Mouse (Mus musculus): ENCODE results near the gene Olfr346. TPM values are rescaled to one million over a fixed set of nuclear protein-coding genes. Genes with fewer than 3 reads are reported as not detected.

Gene Olfr346
- not detected in 2 replicates for polyA plus RNA-seq (2012; rRNA removed)

GRCm38 (mm10) chr2:36685488-36685887 is at the start of gene Olfr346:
Gene Olfr346, plus strand, starts transcription at chr2:36685788.
- TF ChIP-seq POLR2A (IDR thresholded peaks at IDR 0.05; ENCODE audit: control insufficient read depth, extremely low read depth, insufficient read depth, low read length, poor library complexity) (no peak), CTCF (IDR thresholded peaks at IDR 0.05; ENCODE audit: borderline replicate concordance, control insufficient read depth, extremely low read depth, insufficient read depth, low read length, poor library complexity) (no peak)
- H3K4me3 ChIP-seq (ENCODE audit: control insufficient read depth, insufficient read depth, low read length), result no peak within 1 kb of the TSS
- no peaks in the 10 kb centered on the region for H3K36me3 ChIP-seq (ENCODE audit: control insufficient read depth, insufficient read depth, low read length)
- H3K4me1 ChIP-seq (replicated peaks; ENCODE audit: control insufficient read depth, insufficient read depth, low read length), result no peaks in the 10 kb centered on the region
- DNase-seq, result no peak
- H3K27ac ChIP-seq (ENCODE audit: control insufficient read depth, insufficient read depth, low read length), result no peak within 1 kb of the TSS
- no peaks in the 10 kb centered on the region for H3K27me3 ChIP-seq (ENCODE audit: control insufficient read depth, insufficient read depth, low read length)
- WGBS, result 96% methylated on average over 1 of the region's 1 CpGs

GRCm38 (mm10) chr2:36639741-36640140 is 45.8 kb upstream of the Olfr346 start, which contains the start of gene Olfr345:
Gene Olfr345, plus strand, starts transcription at chr2:36640041.
- H3K27me3 ChIP-seq (ENCODE audit: control insufficient read depth, insufficient read depth, low read length), result no peaks in the 10 kb centered on the region
- no peak within 1 kb of the TSS for H3K27ac ChIP-seq (ENCODE audit: control insufficient read depth, insufficient read depth, low read length)
- H3K4me3 ChIP-seq (ENCODE audit: control insufficient read depth, insufficient read depth, low read length), result no peak within 1 kb of the TSS
- H3K36me3 ChIP-seq (ENCODE audit: control insufficient read depth, insufficient read depth, low read length), result no peaks in the 10 kb centered on the region
- no peak for DNase-seq
- 72% methylated on average over 1 of the region's 1 CpGs for WGBS
- no peaks in the 10 kb centered on the region for H3K4me1 ChIP-seq (replicated peaks; ENCODE audit: control insufficient read depth, insufficient read depth, low read length)
- no peak for TF ChIP-seq POLR2A (IDR thresholded peaks at IDR 0.05; ENCODE audit: control insufficient read depth, extremely low read depth, insufficient read depth, low read length, poor library complexity)
- no peak for TF ChIP-seq CTCF (IDR thresholded peaks at IDR 0.05; ENCODE audit: borderline replicate concordance, control insufficient read depth, extremely low read depth, insufficient read depth, low read length, poor library complexity)

GRCm38 (mm10) chr2:36731602-36732001 is 46.0 kb downstream of the Olfr346 start, which contains the start of gene Olfr347:
Gene Olfr347, plus strand, starts transcription at chr2:36731902.
- H3K4me3 ChIP-seq (ENCODE audit: control insufficient read depth, insufficient read depth, low read length), result no peak within 1 kb of the TSS
- no peaks in the 10 kb centered on the region for H3K36me3 ChIP-seq (ENCODE audit: control insufficient read depth, insufficient read depth, low read length)
- no peak within 1 kb of the TSS for H3K27ac ChIP-seq (ENCODE audit: control insufficient read depth, insufficient read depth, low read length)
- H3K4me1 ChIP-seq (replicated peaks; ENCODE audit: control insufficient read depth, insufficient read depth, low read length), result no peaks in the 10 kb centered on the region
- no peaks in the 10 kb centered on the region for H3K27me3 ChIP-seq (ENCODE audit: control insufficient read depth, insufficient read depth, low read length)
- TF ChIP-seq POLR2A (IDR thresholded peaks at IDR 0.05; ENCODE audit: control insufficient read depth, extremely low read depth, insufficient read depth, low read length, poor library complexity) (no peak), CTCF (IDR thresholded peaks at IDR 0.05; ENCODE audit: borderline replicate concordance, control insufficient read depth, extremely low read depth, insufficient read depth, low read length, poor library complexity) (no peak)
- DNase-seq, result no peak

GRCm38 (mm10) chr2:36736226-36736625 is 50.6 kb downstream of the Olfr346 start:
- 60% methylated on average over 3 of the region's 3 CpGs for WGBS
- H3K4me3 ChIP-seq (ENCODE audit: control insufficient read depth, insufficient read depth, low read length), result no peak overlapping the region
- no peak for DNase-seq
- no peaks in the 10 kb centered on the region for H3K36me3 ChIP-seq (ENCODE audit: control insufficient read depth, insufficient read depth, low read length)
- no peaks in the 10 kb centered on the region for H3K27me3 ChIP-seq (ENCODE audit: control insufficient read depth, insufficient read depth, low read length)
- TF ChIP-seq CTCF (IDR thresholded peaks at IDR 0.05; ENCODE audit: borderline replicate concordance, control insufficient read depth, extremely low read depth, insufficient read depth, low read length, poor library complexity) (no peak), POLR2A (IDR thresholded peaks at IDR 0.05; ENCODE audit: control insufficient read depth, extremely low read depth, insufficient read depth, low read length, poor library complexity) (no peak)
- no peak overlapping the region for H3K27ac ChIP-seq (ENCODE audit: control insufficient read depth, insufficient read depth, low read length)
- no peaks in the 10 kb centered on the region for H3K4me1 ChIP-seq (replicated peaks; ENCODE audit: control insufficient read depth, insufficient read depth, low read length)

Other genes with a start within 250 kb of the Olfr346 start
- gene Olfr340, start 233.2 kb upstream of the Olfr346 start, polyA plus RNA-seq (2012; rRNA removed), result not detected in 2 replicates
- not detected in 2 replicates for gene Olfr341, start 203.3 kb upstream of the Olfr346 start, polyA plus RNA-seq (2012; rRNA removed)
- gene Olfr342, start 160.8 kb upstream of the Olfr346 start, polyA plus RNA-seq (2012; rRNA removed), result not detected in 2 replicates
- gene Olfr344, start 119.1 kb upstream of the Olfr346 start, polyA plus RNA-seq (2012; rRNA removed), result not detected in 2 replicates
- not detected in 2 replicates for gene Olfr345, start 45.7 kb upstream of the Olfr346 start, polyA plus RNA-seq (2012; rRNA removed)
- gene Olfr347, start 46.1 kb downstream of the Olfr346 start, polyA plus RNA-seq (2012; rRNA removed), result not detected in 2 replicates
- gene Olfr348, start 98.5 kb downstream of the Olfr346 start, polyA plus RNA-seq (2012; rRNA removed), result not detected in 2 replicates
- not detected in 2 replicates for gene Olfr50, start 104.8 kb downstream of the Olfr346 start, polyA plus RNA-seq (2012; rRNA removed)
- not detected in 2 replicates for gene Olfr3, start 131.2 kb downstream of the Olfr346 start, polyA plus RNA-seq (2012; rRNA removed)
- not detected in 2 replicates for gene Olfr350, start 160.5 kb downstream of the Olfr346 start, polyA plus RNA-seq (2012; rRNA removed)
- not detected in 2 replicates for gene Olfr351, start 176.9 kb downstream of the Olfr346 start, polyA plus RNA-seq (2012; rRNA removed)
- not detected in 2 replicates for gene Olfr352, start 182.7 kb downstream of the Olfr346 start, polyA plus RNA-seq (2012; rRNA removed)
- gene Olfr353, start 207.1 kb downstream of the Olfr346 start, polyA plus RNA-seq (2012; rRNA removed), result not detected in 2 replicates
- not detected in 2 replicates for gene Olfr354, start 219.9 kb downstream of the Olfr346 start, polyA plus RNA-seq (2012; rRNA removed)
- gene Olfr355, start 243.1 kb downstream of the Olfr346 start, polyA plus RNA-seq (2012; rRNA removed), result not detected in 2 replicates

Measured in thymus, adult 2 months (tissue).